ENCODE assay signal across 9 mouse cellular contexts in the genomic region with DNA sequence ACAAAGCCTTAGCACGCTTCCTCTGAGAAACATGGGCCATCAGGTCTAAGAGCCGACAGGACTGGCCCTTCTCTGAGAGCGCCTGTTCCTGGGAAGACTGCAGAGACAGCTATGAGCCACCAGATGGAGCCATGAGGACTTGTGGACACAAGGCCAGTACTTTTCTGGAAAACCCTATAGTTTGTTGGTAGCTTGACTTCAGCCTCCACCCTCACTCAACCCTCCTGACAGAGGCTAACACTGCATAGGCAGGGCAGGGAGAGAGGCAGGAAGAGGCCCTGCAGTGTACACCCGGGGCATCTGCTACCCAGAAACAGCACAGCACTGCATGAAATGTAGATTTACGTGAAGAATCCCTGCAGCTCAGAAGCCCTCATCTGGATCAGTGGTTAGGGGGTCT. TPM values are rescaled to one million over a fixed set of nuclear protein-coding genes. Genes with fewer than 3 reads are reported as not detected.
DNase-seq lines count a peak whose midpoint lies in the region; ATAC-seq and TF ChIP-seq lines count a peak whose summit lies in the region.
"Had no signal": no experiment of that assay in that cellular context is flagged by ENCODE, and none has a peak within 500 bp of the region (broad histone marks: within the 10 kb centered on the region; RNA-seq: fewer than 3 reads in every experiment).

No protein-coding gene starts in this region.

- H3K9me3 ChIP-seq in hindbrain, embryonic 11.5 days (ENCODE audit: control insufficient read depth, low read length): no peaks in the 10 kb centered on the region
- no peaks in the 10 kb centered on the region for H3K9me3 ChIP-seq in hindbrain, embryonic 13.5 days
- no peaks in the 10 kb centered on the region for H3K9me3 ChIP-seq in intestine, embryonic 14.5 days (ENCODE audit: control insufficient read depth, low read length)
- no peaks in the 10 kb centered on the region for H3K9me3 ChIP-seq in midbrain, embryonic 11.5 days (ENCODE audit: control insufficient read depth, low read length)
- H3K9me3 ChIP-seq: midbrain, embryonic 12.5 days had no signal

- no peak overlapping the region for H3K9ac ChIP-seq in hindbrain, embryonic 11.5 days (ENCODE audit: low read depth, low read length)
- H3K9ac ChIP-seq in hindbrain, embryonic 13.5 days: no peak overlapping the region
- H3K9ac ChIP-seq in intestine, embryonic 14.5 days (ENCODE audit: low read length): no peak overlapping the region
- no peak overlapping the region for H3K9ac ChIP-seq in midbrain, embryonic 11.5 days (ENCODE audit: low read length)
- H3K9ac ChIP-seq: midbrain, embryonic 12.5 days had no signal

- no peak for TF ChIP-seq POLR2A in thymus, adult 2 months (IDR thresholded peaks at IDR 0.05; ENCODE audit: control insufficient read depth, extremely low read depth, insufficient read depth, low read length, poor library complexity)

- DNase-seq in hindbrain, embryonic 11.5 days (ENCODE audit: low spot score): peak; percentile 60
- peak; percentile 21 for DNase-seq in adrenal gland, postnatal 25 days
- DNase-seq in embryo, embryonic 9.5 days (ENCODE audit: extremely low spot score): peak; percentile 33
- no peak for DNase-seq in intestine, embryonic 14.5 days (ENCODE audit: low spot score)
- DNase-seq in left cerebral cortex, postnatal 14 days (ENCODE audit: low spot score in 2 of 2): peak; percentile 56 to 61
- DNase-seq in midbrain, embryonic 11.5 days (ENCODE audit: low spot score, missing footprints): peak; percentile 87
- DNase-seq in thymus, adult 2 months: peak; percentile 37

- no peak for ATAC-seq in hindbrain, embryonic 11.5 days (ENCODE audit: low FRiP score)
- no peak; the same call in 1 of the 2 replicates for ATAC-seq in hindbrain, embryonic 13.5 days (ENCODE audit: low FRiP score)
- 0 out of 2 replicates have a peak, but pooled peaks have one; percentile 26 for ATAC-seq in intestine, embryonic 14.5 days (replicated peaks; ENCODE audit: low FRiP score, low TSS enrichment, low read depth)
- no peak for ATAC-seq in midbrain, embryonic 11.5 days (ENCODE audit: low FRiP score)

- no peak overlapping the region for H3K4me2 ChIP-seq in hindbrain, embryonic 11.5 days (replicated peaks; ENCODE audit: low read depth, low read length)
- H3K4me2 ChIP-seq in hindbrain, embryonic 13.5 days: no peak overlapping the region
- H3K4me2 ChIP-seq in intestine, embryonic 14.5 days (ENCODE audit: low read length): no peak overlapping the region
- no peak overlapping the region for H3K4me2 ChIP-seq in midbrain, embryonic 11.5 days
- H3K4me2 ChIP-seq: midbrain, embryonic 12.5 days had no signal

- no peak overlapping the region for H3K27ac ChIP-seq in hindbrain, embryonic 11.5 days (ENCODE audit: low read depth, low read length)
- H3K27ac ChIP-seq in hindbrain, embryonic 13.5 days: no peak overlapping the region
- no peak overlapping the region for H3K27ac ChIP-seq in intestine, embryonic 14.5 days (ENCODE audit: low read depth)
- H3K27ac ChIP-seq in midbrain, embryonic 11.5 days (ENCODE audit: low read depth, low read length): no peak overlapping the region
- H3K27ac ChIP-seq in thymus, adult 2 months (ENCODE audit: control insufficient read depth, insufficient read depth, low read length): no peak overlapping the region
- H3K27ac ChIP-seq: midbrain, embryonic 12.5 days had no signal

- intact Hi-C loops in left cerebral cortex, postnatal 14 days (cut with DNase I): loop anchor here (5.0 kb wide), 1 partner anchor 163 kb away; no protein-coding TSS in a partner anchor

- H3K4me3 ChIP-seq in hindbrain, embryonic 11.5 days (ENCODE audit: low read depth, low read length): no peak overlapping the region
- no peak overlapping the region for H3K4me3 ChIP-seq in hindbrain, embryonic 13.5 days
- no peak overlapping the region for H3K4me3 ChIP-seq in intestine, embryonic 14.5 days (ENCODE audit: low read depth, low read length)
- H3K4me3 ChIP-seq in midbrain, embryonic 11.5 days (ENCODE audit: low read depth, low read length): no peak overlapping the region
- no peak overlapping the region for H3K4me3 ChIP-seq in thymus, adult 2 months (ENCODE audit: control insufficient read depth, insufficient read depth, low read length)
- H3K4me3 ChIP-seq: midbrain, embryonic 12.5 days had no signal

- H3K4me1 ChIP-seq in hindbrain, embryonic 11.5 days (replicated peaks; ENCODE audit: control insufficient read depth, insufficient read depth, low read length): no peaks in the 10 kb centered on the region
- H3K4me1 ChIP-seq in hindbrain, embryonic 13.5 days (replicated peaks): no peaks in the 10 kb centered on the region
- no peaks in the 10 kb centered on the region for H3K4me1 ChIP-seq in intestine, embryonic 14.5 days (replicated peaks; ENCODE audit: control insufficient read depth, insufficient read depth, low read length)
- no peaks in the 10 kb centered on the region for H3K4me1 ChIP-seq in midbrain, embryonic 11.5 days (ENCODE audit: control insufficient read depth, insufficient read depth, low read length)
- H3K4me1 ChIP-seq in thymus, adult 2 months (replicated peaks; ENCODE audit: control insufficient read depth, insufficient read depth, low read length): peaks cover 3% of the 10 kb centered on the region; the same call in 1 of the 2 replicates
- H3K4me1 ChIP-seq: midbrain, embryonic 12.5 days had no signal

- 0 out of 2 replicates have a peak, but pooled peaks cover 3% of the 10 kb centered on the region for H3K36me3 ChIP-seq in hindbrain, embryonic 11.5 days (ENCODE audit: control insufficient read depth, insufficient read depth, low read length)
- H3K36me3 ChIP-seq in hindbrain, embryonic 13.5 days: peaks cover 80% of the 10 kb centered on the region
- H3K36me3 ChIP-seq in intestine, embryonic 14.5 days (ENCODE audit: control insufficient read depth, insufficient read depth, low read length): peaks cover 96% of the 10 kb centered on the region
- peaks cover 9% of the 10 kb centered on the region for H3K36me3 ChIP-seq in midbrain, embryonic 11.5 days (ENCODE audit: control insufficient read depth, insufficient read depth, low read length)
- peaks cover 19% of the 10 kb centered on the region for H3K36me3 ChIP-seq in thymus, adult 2 months (ENCODE audit: control insufficient read depth, insufficient read depth, low read length)

- TF ChIP-seq CTCF in thymus, adult 2 months (IDR thresholded peaks at IDR 0.05; ENCODE audit: borderline replicate concordance, control insufficient read depth, extremely low read depth, insufficient read depth, low read length, poor library complexity): peak; percentile 64; the same call in 1 of the 2 replicates

- no peaks in the 10 kb centered on the region for H3K27me3 ChIP-seq in hindbrain, embryonic 11.5 days (ENCODE audit: control insufficient read depth, insufficient read depth, low read length)
- H3K27me3 ChIP-seq in hindbrain, embryonic 13.5 days: no peaks in the 10 kb centered on the region
- H3K27me3 ChIP-seq in intestine, embryonic 14.5 days (replicated peaks; ENCODE audit: control insufficient read depth, insufficient read depth, low read length): no peaks in the 10 kb centered on the region
- no peaks in the 10 kb centered on the region for H3K27me3 ChIP-seq in midbrain, embryonic 11.5 days (ENCODE audit: control insufficient read depth, insufficient read depth, low read length)
- no peaks in the 10 kb centered on the region for H3K27me3 ChIP-seq in thymus, adult 2 months (ENCODE audit: control insufficient read depth, insufficient read depth, low read length)
- H3K27me3 ChIP-seq: midbrain, embryonic 12.5 days had no signal

- WGBS in hindbrain, embryonic 11.5 days: 57% methylated on average over 5 of the region's 5 CpGs
- 51% methylated on average over 5 of the region's 5 CpGs for WGBS in hindbrain, embryonic 13.5 days
- WGBS in intestine, embryonic 14.5 days: 53% methylated on average over 5 of the region's 5 CpGs
- WGBS in midbrain, embryonic 11.5 days: 64% methylated on average over 5 of the region's 5 CpGs
- 60% methylated on average over 5 of the region's 5 CpGs for WGBS in thymus, adult 2 months

RNA-seq across cellular contexts. Expression of gene Sec31a, which starts 42.1 kb away (rescaled TPM):
- 103 and 107 TPM in 2 replicates for polyA plus RNA-seq in hindbrain, embryonic 11.5 days (2014; fragmentation: Nextera tagmentation; extraction: Ambion mirVana)
- 95.9 and 98.2 TPM in 2 replicates for polyA plus RNA-seq in hindbrain, embryonic 13.5 days (2015; fragmentation: Nextera tagmentation; extraction: Ambion mirVana)
- total RNA-seq in adrenal gland, postnatal 25 days (2021): 156 and 198 TPM in 2 replicates
- 170 TPM in 2 replicates for polyA plus RNA-seq in intestine, embryonic 14.5 days (2014; fragmentation: Nextera tagmentation; extraction: Ambion mirVana)
- total RNA-seq in left cerebral cortex, postnatal 14 days (2021): 100 to 1,000 TPM; 108 to 112 TPM
- 92.2 and 100 TPM in 2 replicates for polyA plus RNA-seq in midbrain, embryonic 11.5 days (2014; fragmentation: Nextera tagmentation; extraction: Ambion mirVana)
- 222 and 264 TPM in 2 replicates for polyA plus RNA-seq in thymus, adult 2 months (2012; rRNA removed)
